Mouse (Mus musculus) naive thymus-derived CD4-positive, alpha-beta T cell, adult 5 months (primary cell): ENCODE measurements around the gene Cdc34b. TPM values are rescaled to one million over a fixed set of nuclear protein-coding genes. Genes with fewer than 3 reads are reported as not detected.

Experiments
- polyA plus RNA-seq: library from polyadenylated mRNA; unstranded; fragments of 100-300 nt; shearing (Covaris generic); gene quantifications from one replicate; pipeline ENCODE4 v1.2.1, GENCODE M21; 2017

Gene Cdc34b
- not detected for polyA plus RNA-seq

GRCm38 (mm10) chr11:94741732-94742272 lies at the start of gene Cdc34b:
Gene Cdc34b (plus strand): TSS chr11:94741782.

GRCm38 (mm10) chr11:94704472-94704871 lies 37.1 kb upstream of the Cdc34b start, which contains the start of gene Gm11541:
Gene Gm11541 (minus strand): TSS chr11:94704499.

GRCm38 (mm10) chr11:94782603-94783002 lies 41.0 kb downstream of the Cdc34b start, which contains the start of gene Tmem92:
Gene Tmem92 (minus strand): TSS chr11:94782703.

Other genes starting within 250 kb of the Cdc34b start
- not detected for gene Epn3, start 241.8 kb upstream of the Cdc34b start, polyA plus RNA-seq
- not detected for gene Mycbpap, start 220.0 kb upstream of the Cdc34b start, polyA plus RNA-seq
- gene Rsad1, start 192.5 kb upstream of the Cdc34b start, polyA plus RNA-seq = 2.2 TPM
- gene Chad, start 176.7 kb upstream of the Cdc34b start, polyA plus RNA-seq = not detected
- gene Acsf2, start 139.9 kb upstream of the Cdc34b start, polyA plus RNA-seq = 6.8 TPM
- 66.0 TPM for gene Lrrc59, start 112.0 kb upstream of the Cdc34b start, polyA plus RNA-seq
- 21.9 TPM for gene Mrpl27, start 88.0 kb upstream of the Cdc34b start, polyA plus RNA-seq
- 0.40 TPM for gene Eme1, start 87.8 kb upstream of the Cdc34b start, polyA plus RNA-seq
- gene Xylt2, start 64.3 kb upstream of the Cdc34b start, polyA plus RNA-seq = 54.8 TPM
- gene Gm11541, start 37.3 kb upstream of the Cdc34b start, polyA plus RNA-seq = not detected
- gene Tmem92, start 40.9 kb downstream of the Cdc34b start, polyA plus RNA-seq = not detected
- 0.06 TPM for gene Col1a1, start 194.4 kb downstream of the Cdc34b start, polyA plus RNA-seq
- gene Hils1, start 225.8 kb downstream of the Cdc34b start, polyA plus RNA-seq = not detected
- gene Sgca, start 234.5 kb downstream of the Cdc34b start, polyA plus RNA-seq = not detected
- gene Ppp1r9b, start 249.3 kb downstream of the Cdc34b start, polyA plus RNA-seq = 7.9 TPM